Mouse (Mus musculus): ENCODE measurements around the gene Sept3. TPM values are rescaled to one million over a fixed set of nuclear protein-coding genes. Genes with fewer than 3 reads are reported as not detected.

Gene Sept3
- polyA plus RNA-seq, 1 experiment from 2014 or later = 233 TPM

DNA sequence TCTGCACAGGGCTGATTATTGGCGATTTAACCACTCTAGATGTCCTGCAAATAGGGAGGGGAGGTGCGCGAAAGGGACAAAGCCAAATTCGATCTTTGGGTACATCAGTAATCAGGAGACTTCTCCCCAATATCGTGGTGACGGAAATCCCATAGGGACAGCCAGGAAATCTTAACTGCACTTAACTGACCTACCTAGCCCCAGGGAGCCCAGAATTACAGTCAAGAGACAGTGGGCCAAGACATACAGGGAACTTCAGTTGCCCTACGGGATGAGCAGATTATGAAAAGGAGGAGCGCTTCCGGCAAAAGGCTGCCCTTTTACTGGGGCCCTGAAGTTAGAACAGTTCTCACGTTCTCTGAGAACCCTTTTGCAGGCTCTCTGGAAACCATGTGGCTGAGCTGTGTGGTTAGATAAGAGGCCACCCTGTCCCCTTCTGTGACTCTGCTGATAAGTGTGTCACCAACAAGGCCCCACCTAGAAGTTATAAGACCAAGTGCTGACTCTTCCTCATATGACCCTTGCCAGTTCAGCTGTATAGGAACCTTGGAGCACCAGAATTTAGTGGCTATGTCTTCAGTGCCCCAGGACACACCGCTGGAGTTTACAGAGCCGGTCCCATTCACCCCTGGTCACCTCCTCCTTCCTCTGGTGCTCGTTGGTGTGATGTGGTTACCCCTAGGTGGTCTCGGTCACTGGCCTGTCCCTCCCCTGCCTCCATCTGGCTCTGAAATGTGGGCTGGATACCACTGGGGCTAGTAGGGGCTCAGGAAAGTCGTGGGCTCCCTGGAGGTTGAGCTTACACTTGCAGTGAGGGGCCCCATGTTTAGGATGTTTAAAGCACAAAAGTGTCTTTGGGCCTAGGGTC is 67.2 kb downstream of the Sept3 start:
- Histone ChIP-seq H3K36me3 (replicated peaks) (no peaks in the 10 kb centered on the region), H3K4me3 (replicated peaks) (no peak overlapping the region), H3K27ac (0 out of 2 replicates have a peak overlapping the region, but pooled peaks have one; percentile 36), H3K9ac (peak overlapping the region; percentile 47), H3K4me1 (peaks cover 30% of the 10 kb centered on the region), H3K9me3 (no peaks in the 10 kb centered on the region), H3K27me3 (peaks cover 26% of the 10 kb centered on the region), H3K4me2 (peak overlapping the region; percentile 51; the same call in 1 of the 2 replicates)
- ATAC-seq (ENCODE audit: low FRiP score) = no peak
- 76% methylated on average over 15 of the region's 15 CpGs for WGBS

DNA sequence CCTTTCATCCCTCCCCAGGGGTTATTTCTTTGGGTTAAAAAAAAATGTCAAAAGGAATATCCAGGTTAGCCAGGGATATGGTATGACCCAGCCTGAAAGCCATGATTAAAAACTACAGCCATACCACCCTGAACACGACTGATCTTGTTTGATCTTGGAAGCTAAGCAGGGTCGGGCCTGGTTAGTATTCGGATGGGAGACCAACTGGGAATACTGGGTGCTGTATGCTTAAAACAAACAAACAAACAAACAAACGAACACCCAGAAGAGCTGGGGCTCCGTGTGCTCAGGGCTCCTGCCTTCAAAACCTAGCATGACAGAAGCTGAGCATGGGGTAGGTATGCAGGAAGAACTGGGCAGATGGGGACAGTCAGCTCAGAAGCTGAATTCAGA is 67.8 kb downstream of the Sept3 start:
- Histone ChIP-seq H3K27me3 (peaks cover 26% of the 10 kb centered on the region), H3K36me3 (replicated peaks) (no peaks in the 10 kb centered on the region), H3K27ac (no peak overlapping the region), H3K4me2 (no peak overlapping the region), H3K9ac (no peak overlapping the region), H3K4me1 (peaks cover 30% of the 10 kb centered on the region), H3K9me3 (no peaks in the 10 kb centered on the region), H3K4me3 (replicated peaks) (no peak overlapping the region)
- 83% methylated on average over 5 of the region's 5 CpGs for WGBS
- ATAC-seq (ENCODE audit: low FRiP score) = no peak

DNA sequence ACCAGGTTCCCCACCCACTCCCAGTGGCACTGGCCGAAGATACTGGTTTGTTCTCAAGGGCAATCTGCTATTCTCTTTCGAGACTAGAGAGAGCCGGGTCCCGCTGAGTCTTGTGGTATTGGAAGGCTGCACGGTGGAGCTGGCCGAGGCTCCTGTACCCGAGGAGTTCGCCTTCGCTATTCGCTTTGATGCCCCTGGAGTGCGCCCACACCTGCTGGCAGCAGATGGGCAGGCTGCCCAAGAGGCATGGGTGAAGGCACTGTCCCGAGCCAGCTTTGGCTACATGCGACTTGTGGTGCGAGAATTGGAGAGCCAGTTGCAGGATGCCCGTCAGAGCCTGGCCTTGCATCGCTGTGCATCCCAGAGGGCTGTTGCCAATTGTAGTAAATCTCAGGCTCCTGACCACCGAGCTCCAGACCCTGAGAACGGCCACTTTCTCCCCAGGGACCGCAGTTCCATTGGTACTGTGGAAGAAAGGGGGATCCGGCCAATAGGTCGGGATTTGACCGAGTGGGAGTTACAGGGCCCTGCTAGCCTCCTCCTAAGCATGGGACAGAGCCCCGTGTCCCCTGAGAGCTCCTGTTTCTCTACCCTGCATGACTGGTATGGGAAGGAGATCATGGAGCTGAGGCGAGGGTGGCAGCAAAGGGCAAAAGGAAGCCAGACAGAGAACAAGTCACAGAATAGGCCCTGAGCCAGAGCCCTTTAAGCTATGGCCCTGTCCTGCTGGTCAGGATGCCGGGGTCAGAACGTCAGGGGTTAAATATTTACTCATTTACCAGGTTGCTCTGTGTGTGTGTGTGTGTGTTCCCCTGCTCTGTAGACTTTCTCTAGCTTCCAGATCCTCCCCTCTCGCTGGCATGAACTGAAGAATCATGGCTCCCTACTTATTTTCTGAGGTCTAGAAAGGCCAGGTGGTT is 68.9 kb downstream of the Sept3 start:
- no peak overlapping the region for H3K4me2 ChIP-seq
- H3K27ac ChIP-seq = no peak overlapping the region
- ATAC-seq (ENCODE audit: low FRiP score) = no peak
- peaks cover 26% of the 10 kb centered on the region for H3K27me3 ChIP-seq
- peaks cover 24% of the 10 kb centered on the region for H3K4me1 ChIP-seq
- no peak overlapping the region for H3K9ac ChIP-seq
- no peak overlapping the region for H3K4me3 ChIP-seq (replicated peaks)
- no peaks in the 10 kb centered on the region for H3K9me3 ChIP-seq
- 91% methylated on average over 27 of the region's 27 CpGs for WGBS
- H3K36me3 ChIP-seq (replicated peaks) = peaks cover 10% of the 10 kb centered on the region

Other genes with a start within 250 kb of the Sept3 start
- gene Desi1, start 241.0 kb upstream of the Sept3 start, polyA plus RNA-seq (2016; fragmentation: Nextera tagmentation; extraction: Ambion mirVana) = 39.2 and 40.7 TPM in 2 replicates
- 210 and 220 TPM in 2 replicates for gene Snu13, start 227.3 kb upstream of the Sept3 start, polyA plus RNA-seq (2016; fragmentation: Nextera tagmentation; extraction: Ambion mirVana)
- 0.06 TPM in 1 of 2 replicates, not detected in the other for gene 4930407I10Rik, start 215.7 kb upstream of the Sept3 start, polyA plus RNA-seq (2016; fragmentation: Nextera tagmentation; extraction: Ambion mirVana)
- gene Mei1, start 204.9 kb upstream of the Sept3 start, polyA plus RNA-seq (2016; fragmentation: Nextera tagmentation; extraction: Ambion mirVana) = 0.06 and 0.08 TPM in 2 replicates
- 17.5 and 19.0 TPM in 2 replicates for gene Ccdc134, start 147.0 kb upstream of the Sept3 start, polyA plus RNA-seq (2016; fragmentation: Nextera tagmentation; extraction: Ambion mirVana)
- 244 and 265 TPM in 2 replicates for gene Srebf2, start 127.7 kb upstream of the Sept3 start, polyA plus RNA-seq (2016; fragmentation: Nextera tagmentation; extraction: Ambion mirVana)
- 0.90 and 2.4 TPM in 2 replicates for gene Shisa8, start 62.1 kb upstream of the Sept3 start, polyA plus RNA-seq (2016; fragmentation: Nextera tagmentation; extraction: Ambion mirVana)
- 0.24 and 0.29 TPM in 2 replicates for gene Tnfrsf13c, start 50.5 kb upstream of the Sept3 start, polyA plus RNA-seq (2016; fragmentation: Nextera tagmentation; extraction: Ambion mirVana)
- gene Cenpm, start 30.1 kb upstream of the Sept3 start, polyA plus RNA-seq (2016; fragmentation: Nextera tagmentation; extraction: Ambion mirVana) = 81.3 and 86.4 TPM in 2 replicates
- gene 1500009C09Rik, start 22.5 kb upstream of the Sept3 start, polyA plus RNA-seq (2016; fragmentation: Nextera tagmentation; extraction: Ambion mirVana) = 3.9 and 4.7 TPM in 2 replicates
- gene Wbp2nl, start 24.1 kb downstream of the Sept3 start, polyA plus RNA-seq (2016; fragmentation: Nextera tagmentation; extraction: Ambion mirVana) = 0.14 and 0.18 TPM in 2 replicates
- 20.4 and 20.5 TPM in 2 replicates for gene Naga, start 64.0 kb downstream of the Sept3 start, polyA plus RNA-seq (2016; fragmentation: Nextera tagmentation; extraction: Ambion mirVana)
- gene Pheta2, start 64.0 kb downstream of the Sept3 start, polyA plus RNA-seq (2016; fragmentation: Nextera tagmentation; extraction: Ambion mirVana) = 3.0 and 3.6 TPM in 2 replicates
- gene Smdt1, start 64.1 kb downstream of the Sept3 start, polyA plus RNA-seq (2016; fragmentation: Nextera tagmentation; extraction: Ambion mirVana) = 245 and 250 TPM in 2 replicates
- 277 and 278 TPM in 2 replicates for gene Ndufa6, start 79.4 kb downstream of the Sept3 start, polyA plus RNA-seq (2016; fragmentation: Nextera tagmentation; extraction: Ambion mirVana)
- gene Cyp2d22, start 105.4 kb downstream of the Sept3 start, polyA plus RNA-seq (2016; fragmentation: Nextera tagmentation; extraction: Ambion mirVana) = 2.1 and 2.8 TPM in 2 replicates
- gene Cyp2d11, start 119.1 kb downstream of the Sept3 start, polyA plus RNA-seq (2016; fragmentation: Nextera tagmentation; extraction: Ambion mirVana) = not detected in 2 replicates
- gene Cyp2d10, start 132.3 kb downstream of the Sept3 start, polyA plus RNA-seq (2016; fragmentation: Nextera tagmentation; extraction: Ambion mirVana) = not detected in 2 replicates
- gene Cyp2d9, start 158.5 kb downstream of the Sept3 start, polyA plus RNA-seq (2016; fragmentation: Nextera tagmentation; extraction: Ambion mirVana) = not detected in 2 replicates